In the genomic region with DNA sequence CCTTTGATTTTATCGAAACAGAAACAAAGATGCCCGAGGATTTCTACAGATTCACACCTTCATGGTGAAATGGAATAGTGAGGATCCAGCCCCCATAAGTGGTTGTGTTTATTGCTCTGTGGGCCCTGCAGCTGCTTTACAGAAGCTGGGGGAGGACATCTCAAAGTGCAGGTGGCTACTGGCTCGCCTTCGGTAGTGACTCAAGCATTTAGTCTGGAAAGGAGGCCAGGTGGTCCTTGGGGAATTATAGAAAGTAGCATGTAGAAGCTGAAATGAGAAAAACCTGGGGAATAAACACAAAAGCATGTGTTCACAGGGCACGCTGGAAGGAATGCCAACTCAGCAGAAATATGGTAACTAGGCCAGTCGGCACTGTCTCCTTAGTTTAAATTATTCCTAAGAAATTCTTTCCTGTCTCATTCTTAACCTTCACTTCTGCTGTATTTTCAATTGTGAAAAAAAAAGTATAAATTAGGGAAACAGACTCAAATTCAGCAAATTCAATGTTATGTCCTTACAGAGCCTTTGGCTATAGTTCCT, we compare ENCODE assay signal across 27 mouse cellular contexts.
A peak's percentile ranks its signal among the peaks of the same experiment; 100 is the strongest.
DNase-seq lines count a peak whose midpoint lies in the region; ATAC-seq and TF ChIP-seq lines count a peak whose summit lies in the region.
"Had no signal": no experiment of that assay in that cellular context is flagged by ENCODE, and none has a peak within 500 bp of the region (broad histone marks: within the 10 kb centered on the region; RNA-seq: fewer than 3 reads in every experiment).

No protein-coding gene starts in this region.

- ATAC-seq in frontal cortex, adult (ENCODE audit: low TSS enrichment), result peak; percentile 70
- ATAC-seq in midbrain, embryonic 14.5 days (ENCODE audit: low FRiP score, low TSS enrichment), result no peak
- no peak for ATAC-seq in midbrain, embryonic 11.5 days (ENCODE audit: low FRiP score)
- no peak for ATAC-seq in limb, embryonic 13.5 days (ENCODE audit: low FRiP score, low read depth)
- ATAC-seq: CD4-positive, CD25-positive, alpha-beta regulatory T cell, adult 4 months; forebrain, embryonic 16.5 days; intestine, postnatal 0 days; midbrain, embryonic 15.5 days; Patski had no signal

- H3K4me2 ChIP-seq in midbrain, embryonic 14.5 days (ENCODE audit: low read length), result no peak overlapping the region
- H3K4me2 ChIP-seq in midbrain, embryonic 11.5 days, result no peak overlapping the region
- 0 out of 2 replicates have a peak overlapping the region, but pooled peaks have one; percentile 4 for H3K4me2 ChIP-seq in limb, embryonic 13.5 days (replicated peaks)
- H3K4me2 ChIP-seq: embryonic facial prominence, embryonic 15.5 days; heart, embryonic 12.5 days; limb, embryonic 15.5 days; lung, embryonic 14.5 days; midbrain, embryonic 15.5 days; neural tube, embryonic 13.5 days had no signal

- H3K36me3 ChIP-seq in midbrain, embryonic 14.5 days (ENCODE audit: control insufficient read depth, insufficient read depth, low read length), result no peaks in the 10 kb centered on the region
- no peaks in the 10 kb centered on the region for H3K36me3 ChIP-seq in midbrain, embryonic 11.5 days (ENCODE audit: control insufficient read depth, insufficient read depth, low read length)
- H3K36me3 ChIP-seq in ES-E14 (ENCODE audit: control insufficient read depth, insufficient read depth, low read length, poor library complexity, severe bottlenecking), result no peaks in the 10 kb centered on the region
- no peaks in the 10 kb centered on the region for H3K36me3 ChIP-seq in limb, embryonic 13.5 days
- H3K36me3 ChIP-seq: embryonic facial prominence, embryonic 15.5 days; G1E; heart, embryonic 12.5 days; hindbrain, embryonic 10.5 days; limb, embryonic 15.5 days; midbrain, embryonic 15.5 days; neural tube, embryonic 13.5 days had no signal

- no peaks in the 10 kb centered on the region for H3K4me1 ChIP-seq in midbrain, embryonic 14.5 days (ENCODE audit: control insufficient read depth, insufficient read depth, low read length)
- H3K4me1 ChIP-seq in midbrain, embryonic 11.5 days (ENCODE audit: control insufficient read depth, insufficient read depth, low read length), result no peaks in the 10 kb centered on the region
- no peaks in the 10 kb centered on the region for H3K4me1 ChIP-seq in ES-E14 (ENCODE audit: control insufficient read depth in 2 of 2, insufficient read depth in 2 of 2, low read length in 2 of 2, poor library complexity in 1 of 2)
- H3K4me1 ChIP-seq in limb, embryonic 13.5 days, result 0 out of 2 replicates have a peak, but pooled peaks cover 3% of the 10 kb centered on the region
- H3K4me1 ChIP-seq: embryonic facial prominence, embryonic 15.5 days; heart, embryonic 12.5 days; hindbrain, embryonic 10.5 days; limb, embryonic 15.5 days; midbrain, embryonic 15.5 days; neural tube, embryonic 13.5 days had no signal

- H3K9me3 ChIP-seq in midbrain, embryonic 14.5 days (ENCODE audit: control insufficient read depth, low read length), result no peaks in the 10 kb centered on the region
- no peaks in the 10 kb centered on the region for H3K9me3 ChIP-seq in midbrain, embryonic 11.5 days (ENCODE audit: control insufficient read depth, low read length)
- H3K9me3 ChIP-seq in ES-E14 (ENCODE audit: control insufficient read depth, insufficient read depth, low read depth, low read length), result no peaks in the 10 kb centered on the region
- no peaks in the 10 kb centered on the region for H3K9me3 ChIP-seq in limb, embryonic 13.5 days
- H3K9me3 ChIP-seq: embryonic facial prominence, embryonic 15.5 days; G1E; heart, embryonic 12.5 days; hindbrain, embryonic 10.5 days; limb, embryonic 15.5 days; midbrain, embryonic 15.5 days; neural tube, embryonic 13.5 days had no signal

- no peak overlapping the region for H3K9ac ChIP-seq in midbrain, embryonic 14.5 days (replicated peaks; ENCODE audit: low read length)
- no peak overlapping the region for H3K9ac ChIP-seq in midbrain, embryonic 11.5 days (ENCODE audit: low read length)
- H3K9ac ChIP-seq in ES-E14 (ENCODE audit: insufficient read depth, low read depth, low read length, poor library complexity, severe bottlenecking), result no peak overlapping the region
- no peak overlapping the region for H3K9ac ChIP-seq in limb, embryonic 13.5 days
- H3K9ac ChIP-seq: embryonic facial prominence, embryonic 15.5 days; heart, embryonic 12.5 days; limb, embryonic 15.5 days; liver, embryonic 14.5 days; lung, embryonic 14.5 days; midbrain, embryonic 15.5 days; neural tube, embryonic 13.5 days had no signal

- H3K4me3 ChIP-seq in midbrain, embryonic 14.5 days (replicated peaks; ENCODE audit: low read depth, low read length), result no peak overlapping the region
- H3K4me3 ChIP-seq in midbrain, embryonic 11.5 days (ENCODE audit: low read depth, low read length), result no peak overlapping the region
- no peak overlapping the region for H3K4me3 ChIP-seq in ES-E14 (ENCODE audit: insufficient read depth in 1 of 2, low read depth in 1 of 2, low read length in 2 of 2, poor library complexity in 1 of 2, severe bottlenecking in 1 of 2)
- no peak overlapping the region for H3K4me3 ChIP-seq in limb, embryonic 13.5 days
- H3K4me3 ChIP-seq: embryonic facial prominence, embryonic 15.5 days; heart, embryonic 12.5 days; hindbrain, embryonic 10.5 days; limb, embryonic 15.5 days; midbrain, embryonic 15.5 days; myocyte; neural tube, embryonic 13.5 days had no signal

- in situ Hi-C loops in ES-E14 (cut with MboI; ENCODE audit: low sequenced_read_pairs in 2 of 2, unreplicated experiment in 2 of 2), result no loop called here

- no peak for DNase-seq in frontal cortex, postnatal 10 days (ENCODE audit: low spot score in 2 of 2)
- DNase-seq in midbrain, embryonic 14.5 days, result peak; percentile 11
- no peak for DNase-seq in midbrain, embryonic 11.5 days (ENCODE audit: low spot score, missing footprints)
- no peak for DNase-seq in ES-E14 (ENCODE audit: low read depth, low spot score)
- no peak for DNase-seq in left cerebral cortex, adult 11 months (ENCODE audit: low spot score)
- DNase-seq: adrenal gland, postnatal 36 days; cerebellum, adult 11-12 months; heart, adult 11 months; heart, postnatal 10 days; kidney, postnatal 25 days; lung, embryonic 14.5 days; spleen, adult 18-20 months had no signal

- no peaks in the 10 kb centered on the region for H3K27me3 ChIP-seq in midbrain, embryonic 14.5 days (ENCODE audit: control insufficient read depth, insufficient read depth, low read length)
- no peaks in the 10 kb centered on the region for H3K27me3 ChIP-seq in midbrain, embryonic 11.5 days (ENCODE audit: control insufficient read depth, insufficient read depth, low read length)
- no peaks in the 10 kb centered on the region for H3K27me3 ChIP-seq in limb, embryonic 13.5 days
- H3K27me3 ChIP-seq: embryonic facial prominence, embryonic 15.5 days; heart, embryonic 12.5 days; limb, embryonic 15.5 days; midbrain, embryonic 15.5 days; neural tube, embryonic 13.5 days; Patski had no signal

- WGBS in midbrain, embryonic 14.5 days, result 86% methylated on average over 6 of the region's 6 CpGs
- WGBS in midbrain, embryonic 11.5 days, result 91% methylated on average over 6 of the region's 6 CpGs
- 38% methylated on average over 6 of the region's 6 CpGs for WGBS in limb, embryonic 13.5 days

- H3K27ac ChIP-seq in midbrain, embryonic 14.5 days (replicated peaks; ENCODE audit: low read depth, low read length), result no peak overlapping the region
- H3K27ac ChIP-seq in midbrain, embryonic 11.5 days (ENCODE audit: low read depth, low read length), result no peak overlapping the region
- H3K27ac ChIP-seq in ES-E14 (ENCODE audit: insufficient read depth, low read depth, low read length, poor library complexity, severe bottlenecking), result no peak overlapping the region
- no peak overlapping the region for H3K27ac ChIP-seq in limb, embryonic 13.5 days
- H3K27ac ChIP-seq: embryonic facial prominence, embryonic 15.5 days; hindbrain, embryonic 10.5 days; limb, embryonic 15.5 days; liver, embryonic 14.5 days; midbrain, embryonic 15.5 days; neural tube, embryonic 13.5 days had no signal

TF ChIP-seq in ES-E14, 5 proteins besides CTCF, POLR2A, EP300 and RAD21:
- no peak for TF ChIP-seq HCFC1 (IDR thresholded peaks at IDR 0.05; ENCODE audit: borderline replicate concordance, insufficient read depth, low read length)
- TF ChIP-seq MAFK (IDR thresholded peaks at IDR 0.05; ENCODE audit: insufficient read depth, low read depth, low read length), result peak; percentile 90
